Mouse (Mus musculus) stomach, embryonic 15.5 days (tissue): ENCODE measurements around the gene Sorbs2. TPM values are rescaled to one million over a fixed set of nuclear protein-coding genes. Genes with fewer than 3 reads are reported as not detected.

Experiments
- ATAC-seq: fragments of 200-750 bp; cut with Nextera tagmentation; 2 replicates; pipeline ENCODE4 v1.8.0; 2017; ENCODE audit warnings: low read depth, moderate number of reproducible peaks, moderate TSS enrichment; ENCODE audit not compliant: insufficient read depth, low FRiP score
- H3K27ac ChIP-seq: fragments of 300-500 bp; sonication (generic); 2 replicates; pipeline ENCODE4 v1.5.1; 2015; ENCODE audit warnings: mild to moderate bottlenecking, inconsistent platforms
- H3K27me3 ChIP-seq: fragments of 300-500 bp; sonication (generic); replicated peaks from 2 replicates; pipeline ENCODE4 v1.6.1; 2015; ENCODE audit warnings: inconsistent platforms
- H3K36me3 ChIP-seq: fragments of 300-500 bp; sonication (generic); 2 replicates; pipeline ENCODE4 v1.6.1; 2015; ENCODE audit warnings: inconsistent platforms
- H3K4me1 ChIP-seq: fragments of 300-500 bp; sonication (generic); 2 replicates; pipeline ENCODE4 v1.6.1; 2015; ENCODE audit warnings: inconsistent platforms
- H3K4me2 ChIP-seq: fragments of 300-500 bp; sonication (generic); 2 replicates; pipeline ENCODE4 v1.6.1; 2015; ENCODE audit warnings: mild to moderate bottlenecking, inconsistent platforms
- H3K4me3 ChIP-seq: fragments of 300-500 bp; sonication (generic); replicated peaks from 2 replicates; pipeline ENCODE4 v1.5.1; 2015; ENCODE audit warnings: inconsistent platforms
- H3K9ac ChIP-seq: fragments of 300-500 bp; sonication (generic); 2 replicates; pipeline ENCODE4 v1.6.1; 2015; ENCODE audit warnings: inconsistent platforms
- H3K9me3 ChIP-seq: fragments of 300-500 bp; sonication (generic); 2 replicates; pipeline ENCODE4 v1.6.1; 2016; ENCODE audit warnings: inconsistent platforms
- WGBS: fragments of 180-500 bp; shearing (Covaris S2); methylation state at CpG from one replicate; pipeline ENCODE4 v1.1.7; 2015; 5-methylcytosine and 5-hydroxymethylcytosine counted together
- polyA plus RNA-seq: library from polyadenylated mRNA; unstranded; fragments of >200 nt; fragmentation: Nextera tagmentation; extraction: Ambion mirVana; gene quantifications from 2 replicates; pipeline ENCODE4 v1.2.1, GENCODE M21; 2015

The Sorbs2 gene
- polyA plus RNA-seq, 1 experiment from 2014 or later, result 25.9 TPM

DNA sequence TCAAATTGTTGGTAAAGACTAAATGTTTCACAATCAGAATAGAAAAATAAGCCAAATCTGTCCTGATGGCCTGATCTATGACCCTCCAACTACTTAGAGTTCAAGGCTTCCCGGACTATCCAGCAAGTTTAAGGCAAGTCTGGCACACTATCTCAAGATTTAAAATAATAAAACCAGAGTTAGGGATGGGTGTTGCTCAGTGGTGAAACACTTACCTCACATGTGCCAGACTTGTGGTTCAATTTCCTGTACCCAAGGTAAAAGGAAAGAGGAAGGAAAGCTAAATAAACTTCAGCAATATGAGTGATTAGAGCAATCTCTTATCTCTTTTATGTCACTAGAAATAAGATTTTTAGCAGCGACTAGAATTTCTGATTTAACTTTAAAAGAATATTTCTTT is 235.7 kb downstream of the Sorbs2 start:
- Histone ChIP-seq H3K4me1 (no peaks in the 10 kb centered on the region), H3K4me2 (no peak overlapping the region), H3K9ac (no peak overlapping the region), H3K4me3 (no peak overlapping the region), H3K27ac (no peak overlapping the region), H3K9me3 (no peaks in the 10 kb centered on the region), H3K36me3 (no peaks in the 10 kb centered on the region), H3K27me3 (no peaks in the 10 kb centered on the region)
- ATAC-seq, result no peak
- 78% methylated on average over 2 of the region's 2 CpGs for WGBS

DNA sequence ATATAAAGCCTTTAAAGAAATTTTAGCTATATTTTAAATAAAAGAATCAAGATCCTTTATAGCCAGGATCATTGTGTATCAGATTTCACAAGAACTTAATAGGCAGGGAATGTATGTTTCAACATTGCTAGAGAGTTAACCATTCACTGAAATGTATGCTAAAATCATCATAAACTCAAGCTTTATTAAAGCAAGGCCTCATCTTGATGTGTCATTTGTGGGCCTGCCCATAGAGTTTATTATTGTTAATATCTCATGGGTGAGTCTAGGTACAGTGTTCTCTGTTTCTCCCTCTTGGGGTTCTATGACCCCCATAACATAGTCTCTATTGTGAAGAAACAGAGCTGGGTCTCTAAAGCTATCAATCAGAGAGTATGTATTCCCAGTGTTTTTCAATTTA is 236.2 kb downstream of the Sorbs2 start:
- Histone ChIP-seq H3K9me3 (no peaks in the 10 kb centered on the region), H3K27me3 (no peaks in the 10 kb centered on the region), H3K27ac (no peak overlapping the region), H3K4me2 (no peak overlapping the region), H3K4me3 (no peak overlapping the region), H3K9ac (no peak overlapping the region), H3K4me1 (no peaks in the 10 kb centered on the region), H3K36me3 (no peaks in the 10 kb centered on the region)
- no peak for ATAC-seq

DNA sequence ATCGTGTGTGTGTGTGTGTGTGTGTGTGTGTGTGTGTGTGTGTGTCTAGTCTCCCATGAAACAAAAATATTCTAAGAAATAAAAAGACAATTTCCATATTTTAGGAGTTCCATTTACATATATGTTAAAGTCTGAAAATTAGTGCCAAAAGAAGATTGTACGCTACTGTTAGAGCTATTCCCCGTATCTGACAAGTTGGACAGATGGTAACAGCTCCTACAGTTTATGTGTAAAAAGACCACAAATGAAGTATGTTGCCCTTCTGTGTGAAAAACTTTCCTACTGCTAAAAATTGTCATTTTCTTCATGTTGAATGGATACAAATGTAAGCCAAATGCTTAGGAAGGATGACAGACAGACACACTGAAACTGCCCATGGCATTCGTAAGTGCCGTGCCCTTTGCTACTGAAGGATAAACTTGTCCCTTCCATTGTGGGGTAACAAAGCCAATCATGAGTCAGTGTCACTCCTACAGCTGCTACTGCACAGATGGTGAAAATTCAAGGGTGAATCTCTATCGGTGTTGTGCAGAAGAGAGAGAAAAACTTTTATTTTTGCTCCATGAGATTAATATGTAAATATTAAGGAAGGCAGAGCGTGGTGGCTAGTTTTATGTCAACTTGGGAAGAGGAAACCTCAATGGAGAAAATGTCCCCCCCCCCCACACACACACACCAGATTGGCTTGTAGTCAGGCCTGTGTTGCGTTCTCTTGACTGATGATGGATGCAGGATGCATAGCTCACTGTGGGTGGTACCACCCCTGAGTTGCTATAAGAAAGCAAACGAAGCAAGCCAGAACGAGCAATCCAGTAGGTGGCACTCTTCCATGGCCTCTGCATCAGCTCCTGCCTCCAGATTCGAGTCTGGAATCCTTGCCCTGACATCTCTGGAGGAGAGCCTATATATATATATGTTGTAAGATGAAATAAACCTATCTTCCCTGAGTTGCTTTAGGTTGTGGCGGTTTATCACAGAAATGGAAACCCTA is 244.2 kb downstream of the Sorbs2 start:
- no peaks in the 10 kb centered on the region for H3K4me1 ChIP-seq
- no peaks in the 10 kb centered on the region for H3K27me3 ChIP-seq
- H3K36me3 ChIP-seq, result no peaks in the 10 kb centered on the region
- WGBS, result 58% methylated on average over 12 of the region's 12 CpGs
- H3K4me3 ChIP-seq, result no peak overlapping the region
- no peaks in the 10 kb centered on the region for H3K9me3 ChIP-seq
- ATAC-seq, result no peak
- no peak overlapping the region for H3K9ac ChIP-seq
- no peak overlapping the region for H3K27ac ChIP-seq
- H3K4me2 ChIP-seq, result no peak overlapping the region

DNA sequence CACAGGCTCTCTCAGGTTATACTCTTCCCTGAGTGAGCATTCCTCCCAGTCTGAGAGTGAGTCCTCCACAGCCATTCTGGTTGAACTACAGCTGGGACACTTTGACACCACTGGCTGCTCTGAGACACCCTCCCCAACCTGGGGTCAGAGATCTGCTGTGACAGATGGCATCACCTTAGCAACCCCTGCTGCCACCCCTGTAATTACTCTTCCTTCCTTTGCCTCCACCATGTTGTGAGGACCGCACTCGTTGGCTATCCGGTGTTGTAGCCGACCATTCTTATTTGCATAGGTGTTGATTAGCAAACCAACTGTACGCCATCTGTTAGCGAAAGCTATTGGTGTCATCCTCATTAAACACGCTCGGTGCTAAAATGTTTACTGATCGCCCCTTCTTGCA is 247.9 kb downstream of the Sorbs2 start:
- WGBS, result 82% methylated on average over 9 of the region's 9 CpGs
- Histone ChIP-seq H3K36me3 (0 out of 2 replicates have a peak, but pooled peaks cover 1% of the 10 kb centered on the region), H3K27me3 (no peaks in the 10 kb centered on the region), H3K4me3 (no peak overlapping the region), H3K27ac (no peak overlapping the region), H3K4me2 (no peak overlapping the region), H3K9ac (no peak overlapping the region), H3K9me3 (no peaks in the 10 kb centered on the region), H3K4me1 (no peaks in the 10 kb centered on the region)
- no peak for ATAC-seq

DNA sequence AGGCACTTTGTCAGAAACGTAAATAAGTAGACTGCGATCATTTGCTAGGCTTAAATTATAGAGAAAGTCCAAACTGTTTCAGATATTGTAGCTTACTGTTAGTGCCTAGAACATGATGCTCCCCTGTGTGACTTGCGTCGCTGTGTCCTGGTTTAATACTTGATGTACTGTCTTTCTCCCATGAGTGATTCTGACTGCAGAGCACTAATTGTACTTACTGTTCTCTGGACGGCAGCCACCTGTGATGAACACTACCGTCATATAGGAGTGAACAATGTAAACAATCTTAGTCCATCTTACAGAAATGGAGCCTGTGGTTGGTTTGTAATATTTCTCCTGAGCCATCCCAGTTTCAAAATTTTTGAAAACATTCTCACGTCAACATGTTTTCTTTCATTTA is 248.4 kb downstream of the Sorbs2 start:
- ATAC-seq, result no peak
- WGBS, result 61% methylated on average over 7 of the region's 7 CpGs
- H3K36me3 ChIP-seq, result 0 out of 2 replicates have a peak, but pooled peaks cover 2% of the 10 kb centered on the region
- H3K9me3 ChIP-seq, result no peaks in the 10 kb centered on the region
- no peak overlapping the region for H3K4me2 ChIP-seq
- no peak overlapping the region for H3K4me3 ChIP-seq
- no peak overlapping the region for H3K27ac ChIP-seq
- H3K27me3 ChIP-seq, result no peaks in the 10 kb centered on the region
- H3K9ac ChIP-seq, result no peak overlapping the region
- H3K4me1 ChIP-seq, result no peaks in the 10 kb centered on the region

DNA sequence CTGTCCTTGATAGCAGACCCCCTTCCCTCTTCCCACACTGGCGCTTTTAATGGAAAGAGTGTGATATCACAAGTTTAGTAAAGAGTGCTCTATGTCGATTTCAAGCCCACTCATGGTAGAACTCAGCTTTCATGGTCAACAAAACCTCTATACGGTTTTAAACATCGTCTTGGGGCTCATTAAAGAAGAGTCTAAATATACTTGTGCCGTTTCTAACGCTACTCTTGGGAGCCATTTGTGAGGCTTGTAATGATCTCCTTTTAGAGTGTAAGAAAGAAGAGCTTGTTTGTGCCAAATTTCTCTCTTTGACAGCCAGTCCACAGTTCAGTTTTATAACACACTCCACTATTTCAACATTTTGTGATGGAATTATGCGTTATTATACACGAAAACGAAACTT is 253.0 kb downstream of the Sorbs2 start:
- 64% methylated on average over 9 of the region's 9 CpGs for WGBS
- Histone ChIP-seq H3K4me3 (no peak overlapping the region), H3K4me1 (peaks cover 8% of the 10 kb centered on the region; the same call in 1 of the 2 replicates), H3K4me2 (no peak overlapping the region), H3K27ac (peak overlapping the region; percentile 35; the same call in 1 of the 2 replicates), H3K36me3 (0 out of 2 replicates have a peak, but pooled peaks cover 2% of the 10 kb centered on the region), H3K9ac (no peak overlapping the region), H3K9me3 (no peaks in the 10 kb centered on the region), H3K27me3 (no peaks in the 10 kb centered on the region)
- ATAC-seq, result no peak

DNA sequence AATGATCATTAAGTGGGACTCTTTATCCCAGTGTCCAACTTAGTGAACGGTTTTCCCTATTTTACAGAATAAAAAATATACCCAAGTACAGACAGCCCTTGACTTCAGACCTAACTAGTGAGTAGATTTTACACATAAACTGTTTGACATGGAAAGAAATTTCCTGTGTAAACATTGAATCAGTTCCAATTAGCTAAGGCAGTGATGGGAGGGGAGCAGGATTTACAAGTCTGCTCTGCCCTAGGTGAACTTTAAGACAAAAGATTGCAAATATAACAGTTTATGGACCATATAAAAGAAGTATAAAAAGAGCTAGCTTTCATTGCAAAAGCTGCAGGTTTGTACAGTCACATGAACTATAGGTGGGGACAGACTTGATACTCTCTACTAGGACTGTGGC is 253.5 kb downstream of the Sorbs2 start:
- H3K4me3 ChIP-seq, result no peak overlapping the region
- 0 out of 2 replicates have a peak, but pooled peaks cover 2% of the 10 kb centered on the region for H3K36me3 ChIP-seq
- no peak for ATAC-seq
- no peak overlapping the region for H3K27ac ChIP-seq
- H3K4me1 ChIP-seq, result peaks cover 8% of the 10 kb centered on the region; the same call in 1 of the 2 replicates
- WGBS, result 40% methylated on average over 1 of the region's 1 CpGs
- no peaks in the 10 kb centered on the region for H3K9me3 ChIP-seq
- H3K9ac ChIP-seq, result no peak overlapping the region
- H3K4me2 ChIP-seq, result no peak overlapping the region
- H3K27me3 ChIP-seq, result no peaks in the 10 kb centered on the region

DNA sequence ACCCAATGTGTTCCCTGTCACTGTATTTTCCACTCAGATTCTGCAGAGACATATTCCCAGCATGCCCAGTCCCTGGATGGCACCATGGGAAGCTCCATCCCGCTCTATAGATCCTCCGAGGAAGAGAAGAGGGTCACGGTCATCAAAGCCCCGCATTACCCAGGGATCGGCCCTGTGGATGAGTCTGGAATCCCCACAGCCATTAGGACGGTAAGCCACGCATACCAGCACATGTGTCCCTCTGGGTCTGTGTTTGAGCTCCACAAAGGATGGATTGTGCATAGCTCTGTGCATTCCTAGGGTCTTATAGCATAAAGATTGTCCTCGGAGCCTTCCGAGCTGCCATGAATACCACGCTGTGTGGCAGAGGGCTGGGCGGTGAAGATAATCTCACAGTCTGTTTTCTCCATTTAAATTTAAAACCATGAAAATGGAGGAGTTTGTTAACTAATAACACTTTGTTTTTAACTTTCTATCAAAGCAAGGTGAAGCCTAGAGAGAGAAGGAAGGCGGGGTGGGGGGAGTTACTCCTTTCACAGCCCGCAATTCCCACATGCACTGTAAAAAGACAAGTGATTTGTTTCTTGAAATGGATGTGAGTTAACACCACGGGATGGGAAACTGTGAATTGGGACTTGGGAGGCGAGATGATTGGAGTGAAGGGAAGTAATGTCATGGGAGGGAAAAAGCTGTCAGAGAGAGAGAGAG is 255.5 kb downstream of the Sorbs2 start:
- Histone ChIP-seq H3K9ac (no peak overlapping the region), H3K4me2 (peak overlapping the region; percentile 29; the same call in 1 of the 2 replicates), H3K4me3 (no peak overlapping the region), H3K27me3 (no peaks in the 10 kb centered on the region), H3K9me3 (no peaks in the 10 kb centered on the region), H3K4me1 (peaks cover 8% of the 10 kb centered on the region; the same call in 1 of the 2 replicates), H3K36me3 (0 out of 2 replicates have a peak, but pooled peaks cover 2% of the 10 kb centered on the region), H3K27ac (peak overlapping the region; percentile 26; the same call in 1 of the 2 replicates)
- WGBS, result 77% methylated on average over 15 of the region's 15 CpGs
- no peak for ATAC-seq

DNA sequence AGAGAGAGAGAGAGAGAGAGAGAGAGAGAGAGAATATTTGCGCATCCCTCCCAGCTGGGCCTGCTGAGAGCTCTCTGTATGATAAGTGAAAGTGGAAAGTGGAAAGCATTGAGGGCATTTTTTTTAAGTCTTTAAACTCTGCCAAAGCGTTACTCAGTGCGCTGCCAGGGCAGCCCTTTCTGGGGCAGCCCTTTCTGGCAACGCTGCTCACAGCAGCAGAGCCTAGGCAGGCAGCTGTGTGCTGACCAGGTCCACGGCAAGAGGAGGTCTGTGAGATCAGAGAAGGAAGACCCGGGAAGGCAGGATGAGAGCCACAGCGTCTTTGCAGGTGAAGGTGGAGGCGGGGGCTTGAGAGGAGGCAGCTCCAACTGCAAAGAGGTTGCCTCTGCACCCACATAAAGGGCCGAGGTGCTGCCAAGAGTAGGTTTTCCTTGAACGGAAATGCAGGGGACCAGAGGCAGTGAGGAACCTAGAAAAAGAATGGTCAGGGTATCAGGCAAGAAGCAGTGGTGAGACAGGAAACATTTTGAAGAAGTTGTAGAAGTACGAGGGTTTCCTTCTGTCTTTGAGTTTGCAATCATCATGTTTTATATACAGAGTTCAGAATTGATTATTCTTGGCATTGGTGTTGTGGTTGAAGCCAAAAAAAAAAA is 256.2 kb downstream of the Sorbs2 start:
- Histone ChIP-seq H3K4me3 (no peak overlapping the region; the same call in 1 of the 2 replicates), H3K4me1 (peaks cover 8% of the 10 kb centered on the region; the same call in 1 of the 2 replicates), H3K9ac (no peak overlapping the region), H3K36me3 (0 out of 2 replicates have a peak, but pooled peaks cover 2% of the 10 kb centered on the region), H3K27ac (peak overlapping the region; percentile 65), H3K4me2 (peak overlapping the region; percentile 29), H3K9me3 (no peaks in the 10 kb centered on the region), H3K27me3 (no peaks in the 10 kb centered on the region)
- 31% methylated on average over 11 of the region's 11 CpGs for WGBS
- ATAC-seq, result no peak; the same call in 1 of the 2 replicates

DNA sequence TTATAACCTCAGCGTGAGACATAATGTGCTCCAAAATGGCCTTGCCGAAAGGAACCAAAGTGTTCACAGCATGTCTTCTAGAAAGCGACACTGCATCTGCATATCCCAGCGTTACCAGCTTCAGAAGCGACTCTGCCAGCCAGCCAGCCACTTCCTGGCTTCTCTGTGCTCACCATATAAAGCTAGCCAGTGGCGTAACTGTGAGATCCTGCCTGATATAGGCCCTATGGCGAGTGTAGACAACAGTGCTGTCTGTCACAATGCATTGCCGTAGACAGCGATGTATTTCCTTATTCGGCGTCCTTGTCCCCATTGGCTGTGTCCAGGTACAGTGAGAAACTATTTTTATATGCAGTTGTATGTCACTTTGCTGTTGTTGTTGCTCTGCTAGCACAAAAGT is 258.6 kb downstream of the Sorbs2 start:
- Histone ChIP-seq H3K4me1 (peaks cover 8% of the 10 kb centered on the region; the same call in 1 of the 2 replicates), H3K4me3 (no peak overlapping the region), H3K27ac (no peak overlapping the region), H3K36me3 (no peaks in the 10 kb centered on the region), H3K27me3 (no peaks in the 10 kb centered on the region), H3K9me3 (no peaks in the 10 kb centered on the region), H3K4me2 (no peak overlapping the region), H3K9ac (no peak overlapping the region)
- WGBS, result 82% methylated on average over 11 of the region's 11 CpGs
- no peak for ATAC-seq

DNA sequence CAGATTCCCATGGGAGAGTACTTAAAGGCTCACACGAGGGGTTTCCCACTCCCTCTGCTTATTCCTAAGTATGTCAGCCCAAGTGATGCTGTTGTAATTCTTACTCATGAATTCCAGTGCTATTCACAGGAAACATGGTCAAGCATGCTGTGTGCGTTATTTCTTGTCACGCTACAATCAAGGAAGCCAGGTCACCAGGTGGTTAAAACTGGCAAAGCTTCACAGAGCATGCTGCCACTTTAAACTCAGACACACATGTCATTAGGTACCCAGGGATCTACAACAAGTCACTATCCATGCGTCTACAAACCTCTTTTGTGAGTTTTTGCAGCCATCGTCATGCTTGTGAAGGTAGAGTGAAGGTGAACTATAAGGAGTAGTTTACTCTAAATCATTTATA is 267.3 kb downstream of the Sorbs2 start:
- Histone ChIP-seq H3K4me3 (no peak overlapping the region), H3K4me1 (no peaks in the 10 kb centered on the region), H3K4me2 (no peak overlapping the region), H3K9me3 (no peaks in the 10 kb centered on the region), H3K9ac (no peak overlapping the region), H3K27me3 (no peaks in the 10 kb centered on the region), H3K27ac (no peak overlapping the region), H3K36me3 (0 out of 2 replicates have a peak, but pooled peaks cover 3% of the 10 kb centered on the region)
- no peak for ATAC-seq
- 89% methylated on average over 5 of the region's 5 CpGs for WGBS
